Mouse (Mus musculus): ENCODE results near the gene Mcl1.

DNA sequence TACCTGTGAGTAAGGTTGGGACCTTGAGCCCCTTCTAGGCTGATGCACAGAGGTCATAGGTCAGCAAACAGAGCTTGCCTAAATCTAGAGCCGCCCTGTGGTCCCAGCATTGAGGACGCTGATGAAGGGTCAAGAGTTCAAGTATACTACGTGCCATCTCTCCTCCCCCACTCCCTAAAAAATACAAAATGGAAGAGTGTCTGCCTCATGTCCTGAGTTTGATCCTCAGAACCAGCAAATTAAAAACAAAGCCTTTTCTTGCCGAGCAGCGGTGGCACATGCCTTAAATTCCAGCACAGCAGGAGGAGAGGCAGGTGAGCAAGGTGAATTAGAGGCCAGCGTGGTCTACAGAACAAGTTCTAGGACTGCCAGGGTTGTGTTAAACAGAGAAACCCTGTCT is 5.7 kb upstream of the Mcl1 start:
- TF ChIP-seq POLR2A (IDR thresholded peaks at IDR 0.05; ENCODE audit: borderline replicate concordance, low read depth, low read length) = no peak
- no peak for TF ChIP-seq CTCF (IDR thresholded peaks at IDR 0.05; ENCODE audit: low read depth, low read length)
